Mouse (Mus musculus) lung, embryonic 16.5 days (tissue): Measurements from ENCODE around the gene Fam187a. TPM values are rescaled to one million over a fixed set of nuclear protein-coding genes. Genes with fewer than 3 reads are reported as not detected.

Source experiments
- ATAC-seq: fragments of 200-750 bp; cut with Nextera tagmentation; 2 replicates; pipeline ENCODE4 v1.8.0; 2017; ENCODE audit warnings: low read depth, mild to moderate bottlenecking, moderate library complexity
- H3K27ac ChIP-seq: fragments of 300-500 bp; sonication (generic); 2 replicates; pipeline ENCODE4 v1.5.1; 2014; ENCODE audit warnings: mild to moderate bottlenecking, control low read depth, low read length
- H3K27me3 ChIP-seq: fragments of 300-500 bp; sonication (generic); 2 replicates; pipeline ENCODE4 v1.6.1; 2014; ENCODE audit warnings: low read depth, low read length, mixed read lengths; ENCODE audit not compliant: control insufficient read depth, insufficient read depth
- H3K36me3 ChIP-seq: fragments of 300-500 bp; sonication (generic); 2 replicates; pipeline ENCODE4 v1.6.1; 2014; ENCODE audit warnings: low read length; ENCODE audit not compliant: control insufficient read depth, insufficient read depth
- H3K4me1 ChIP-seq: fragments of 300-500 bp; sonication (generic); replicated peaks from 2 replicates; pipeline ENCODE4 v1.6.1; 2014; ENCODE audit warnings: low read length, mixed read lengths; ENCODE audit not compliant: control insufficient read depth, insufficient read depth
- H3K4me2 ChIP-seq: fragments of 300-500 bp; sonication (generic); 2 replicates; pipeline ENCODE4 v1.6.1; 2014; ENCODE audit warnings: low read depth, low read length, control low read depth
- H3K4me3 ChIP-seq: fragments of 300-500 bp; sonication (generic); 2 replicates; pipeline ENCODE4 v1.5.1; 2014; ENCODE audit warnings: mild to moderate bottlenecking, low read length, control low read depth
- H3K9ac ChIP-seq: fragments of 300-500 bp; sonication (generic); 2 replicates; pipeline ENCODE4 v1.6.1; 2014; ENCODE audit warnings: low read length, control low read depth
- H3K9me3 ChIP-seq: fragments of 300-500 bp; sonication (generic); 2 replicates; pipeline ENCODE4 v1.6.1; 2016; ENCODE audit warnings: low read length; ENCODE audit not compliant: control insufficient read depth
- WGBS: fragments of 180-500 bp; shearing (Covaris S2); extraction: QIAGEN DNeasy Blood & Tissue Kit; methylation state at CpG from one replicate; pipeline ENCODE4 v1.1.7; 2014; 5-methylcytosine and 5-hydroxymethylcytosine counted together
- polyA plus RNA-seq: library from polyadenylated mRNA; unstranded; fragments of >200 nt; fragmentation: Nextera tagmentation; extraction: Ambion mirVana; gene quantifications from 2 replicates; pipeline ENCODE4 v1.2.1, GENCODE M21; 2015

The Fam187a gene
- 0.09 TPM in 1 of 2 replicates, not detected in the other for polyA plus RNA-seq

- no peaks in the 10 kb centered on the region; the same call in none of the 2 replicates for H3K27me3 ChIP-seq
- H3K4me1 ChIP-seq, result peaks cover 10% of the 10 kb centered on the region
- no peak within 1 kb of the TSS for H3K4me3 ChIP-seq
- 50% methylated on average over 10 of the region's 10 CpGs for WGBS
- no peak within 1 kb of the TSS for H3K9ac ChIP-seq
- H3K36me3 ChIP-seq, result no peaks in the 10 kb centered on the region
- H3K4me2 ChIP-seq, result no peak within 1 kb of the TSS
- H3K9me3 ChIP-seq, result no peaks in the 10 kb centered on the region
- no peak within 1 kb of the TSS for H3K27ac ChIP-seq
- ATAC-seq, result no peak
Measured at GRCm38 (mm10) chr11:102884616-102885219, at the start of gene Fam187a. Fam187a (plus strand) TSS chr11:102885169.

GRCm38 (mm10) chr11:102835549-102835948, 49.4 kb upstream of the Fam187a start, which contains the start of gene Higd1b:
Higd1b (plus strand) TSS chr11:102835849.
- no peak within 1 kb of the TSS for H3K9ac ChIP-seq
- H3K4me3 ChIP-seq, result peak within 1 kb of the TSS; percentile 2; the same call in 1 of the 2 replicates
- no peaks in the 10 kb centered on the region for H3K27me3 ChIP-seq
- ATAC-seq, result no peak
- H3K27ac ChIP-seq, result peak within 1 kb of the TSS; percentile 40
- peaks cover 21% of the 10 kb centered on the region for H3K36me3 ChIP-seq
- 70% methylated on average over 4 of the region's 4 CpGs for WGBS
- no peak within 1 kb of the TSS for H3K4me2 ChIP-seq
- H3K4me1 ChIP-seq, result peaks cover 11% of the 10 kb centered on the region; the same call in 1 of the 2 replicates
- H3K9me3 ChIP-seq, result no peaks in the 10 kb centered on the region

GRCm38 (mm10) chr11:102836146-102836545, 48.8 kb upstream of the Fam187a start:
- no peak for ATAC-seq
- Histone ChIP-seq H3K4me1 (peaks cover 11% of the 10 kb centered on the region; the same call in 1 of the 2 replicates), H3K9me3 (no peaks in the 10 kb centered on the region), H3K27ac (no peak overlapping the region; the same call in 1 of the 2 replicates), H3K9ac (no peak overlapping the region), H3K4me2 (no peak overlapping the region), H3K4me3 (no peak overlapping the region; the same call in 1 of the 2 replicates), H3K27me3 (no peaks in the 10 kb centered on the region), H3K36me3 (peaks cover 25% of the 10 kb centered on the region)
- 75% methylated on average over 9 of the region's 9 CpGs for WGBS

GRCm38 (mm10) chr11:102837385-102837784, 47.6 kb upstream of the Fam187a start:
- H3K36me3 ChIP-seq, result peaks cover 31% of the 10 kb centered on the region
- H3K4me2 ChIP-seq, result no peak overlapping the region
- H3K27me3 ChIP-seq, result no peaks in the 10 kb centered on the region
- WGBS, result 80% methylated on average over 1 of the region's 1 CpGs
- peak overlapping the region; percentile 32; the same call in 1 of the 2 replicates for H3K27ac ChIP-seq
- peaks cover 8% of the 10 kb centered on the region; the same call in 1 of the 2 replicates for H3K4me1 ChIP-seq
- H3K9ac ChIP-seq, result 0 out of 2 replicates have a peak overlapping the region, but pooled peaks have one; percentile 9
- H3K4me3 ChIP-seq, result no peak overlapping the region
- no peak for ATAC-seq
- H3K9me3 ChIP-seq, result no peaks in the 10 kb centered on the region

- H3K27ac ChIP-seq, result peak overlapping the region; percentile 32; the same call in 1 of the 2 replicates
- no peak overlapping the region for H3K4me3 ChIP-seq
- peak; percentile 44; the same call in 1 of the 2 replicates for ATAC-seq
- 67% methylated on average over 2 of the region's 2 CpGs for WGBS
- H3K27me3 ChIP-seq, result no peaks in the 10 kb centered on the region
- H3K36me3 ChIP-seq, result peaks cover 38% of the 10 kb centered on the region
- no peaks in the 10 kb centered on the region for H3K9me3 ChIP-seq
- peaks cover 2% of the 10 kb centered on the region; the same call in 1 of the 2 replicates for H3K4me1 ChIP-seq
- no peak overlapping the region for H3K4me2 ChIP-seq
- H3K9ac ChIP-seq, result no peak overlapping the region
Measured at GRCm38 (mm10) chr11:102838126-102838525, 46.8 kb upstream of the Fam187a start.

- 78% methylated on average over 9 of the region's 9 CpGs for WGBS
Measured at GRCm38 (mm10) chr11:102838616-102839150, 46.3 kb upstream of the Fam187a start.

GRCm38 (mm10) chr11:102845926-102846325, 39.0 kb upstream of the Fam187a start:
- H3K36me3 ChIP-seq, result peaks cover 72% of the 10 kb centered on the region
- WGBS, result 48% methylated on average over 10 of the region's 10 CpGs
- no peak overlapping the region for H3K4me3 ChIP-seq
- ATAC-seq, result no peak
- H3K27me3 ChIP-seq, result no peaks in the 10 kb centered on the region
- H3K9me3 ChIP-seq, result no peaks in the 10 kb centered on the region
- H3K9ac ChIP-seq, result no peak overlapping the region
- H3K27ac ChIP-seq, result no peak overlapping the region
- H3K4me2 ChIP-seq, result no peak overlapping the region
- no peaks in the 10 kb centered on the region for H3K4me1 ChIP-seq

More at GRCm38 (mm10) chr11:102838616-102839150, 46.3 kb upstream of the Fam187a start:
- Histone ChIP-seq H3K4me2 (peak overlapping the region; percentile 8; the same call in 1 of the 2 replicates), H3K27me3 (no peaks in the 10 kb centered on the region), H3K27ac (peak overlapping the region; percentile 31; the same call in 1 of the 2 replicates), H3K9ac (no peak overlapping the region), H3K9me3 (no peaks in the 10 kb centered on the region), H3K4me1 (no peaks in the 10 kb centered on the region), H3K4me3 (no peak overlapping the region), H3K36me3 (peaks cover 40% of the 10 kb centered on the region)
- ATAC-seq, result no peak

GRCm38 (mm10) chr11:102851883-102852282, 33.1 kb upstream of the Fam187a start:
- Histone ChIP-seq H3K9me3 (no peaks in the 10 kb centered on the region), H3K27me3 (no peaks in the 10 kb centered on the region), H3K9ac (no peak overlapping the region), H3K27ac (no peak overlapping the region), H3K4me3 (no peak overlapping the region), H3K36me3 (peaks cover 45% of the 10 kb centered on the region), H3K4me2 (no peak overlapping the region), H3K4me1 (no peaks in the 10 kb centered on the region)
- peak; percentile 70; the same call in 1 of the 2 replicates for ATAC-seq
- WGBS, result 57% methylated on average over 5 of the region's 5 CpGs

- H3K27me3 ChIP-seq, result no peaks in the 10 kb centered on the region
- no peak overlapping the region for H3K4me2 ChIP-seq
- ATAC-seq, result no peak
- H3K9ac ChIP-seq, result no peak overlapping the region
- no peaks in the 10 kb centered on the region for H3K4me1 ChIP-seq
- no peak overlapping the region for H3K27ac ChIP-seq
- H3K9me3 ChIP-seq, result no peaks in the 10 kb centered on the region
- peaks cover 41% of the 10 kb centered on the region for H3K36me3 ChIP-seq
- no peak overlapping the region for H3K4me3 ChIP-seq
Measured at GRCm38 (mm10) chr11:102853760-102854159, 31.2 kb upstream of the Fam187a start.
